Mouse (Mus musculus) gastrocnemius, postnatal 4 days (tissue): Measurements from ENCODE around the gene Cntf. TPM values are rescaled to one million over a fixed set of nuclear protein-coding genes. Genes with fewer than 3 reads are reported as not detected.

Experiments
- DNase-seq, 2 experiments: peaks; one replicate each; pipeline ENCODE4 v3.0.0; 2021 to 2022; ENCODE audit warnings: low spot score in 2 of 2, mixed read lengths in 2 of 2
- long read RNA-seq, 2 experiments: library from polyadenylated mRNA; stranded (forward); transcript quantifications; one replicate each; pipeline ENCODE4 v2.0.0; 2021
- total RNA-seq, 2 experiments: library from RNA; stranded (reverse); gene quantifications; 2 replicates each; pipeline ENCODE4 v1.2.3; 2021

The Cntf gene
- 1 to 10 TPM; 2.6 to 3.8 TPM for total RNA-seq
- long read RNA-seq, experiment 1, partial matches to known transcripts, result 0 of 2 reads
- long read RNA-seq, experiment 1, other reads (novel, unspliced or antisense), result 0 of 2 reads
- long read RNA-seq, experiment 2, partial matches to known transcripts, result 0 of 1 reads
- long read RNA-seq, experiment 2, other reads (novel, unspliced or antisense), result 0 of 1 reads

- no peak for DNase-seq
Observed at GRCm38 (mm10) chr19:12765308-12765707, at the start of gene Cntf. Gene Cntf, minus strand, starts transcription at chr19:12765632.

DNA sequence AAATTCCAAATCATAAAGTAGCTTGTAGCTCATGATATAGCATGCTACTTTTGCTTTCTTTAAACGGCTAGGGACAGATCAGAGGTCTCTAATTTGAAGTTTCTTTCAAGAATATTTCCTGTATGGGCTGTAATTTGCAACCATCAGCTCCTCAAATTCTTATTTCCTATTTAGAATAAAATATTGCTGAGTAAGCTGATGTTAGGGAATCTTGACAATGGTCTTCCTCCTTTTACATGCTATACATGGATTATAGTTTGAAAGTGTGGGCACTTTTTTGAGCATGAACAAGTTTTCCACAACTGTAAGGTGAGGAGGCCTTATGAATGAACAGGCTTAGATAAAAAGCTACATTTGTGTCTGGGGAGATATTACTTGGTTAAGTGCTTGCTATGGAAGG, 48.5 kb upstream of the Cntf start:
- no peak for DNase-seq

DNA sequence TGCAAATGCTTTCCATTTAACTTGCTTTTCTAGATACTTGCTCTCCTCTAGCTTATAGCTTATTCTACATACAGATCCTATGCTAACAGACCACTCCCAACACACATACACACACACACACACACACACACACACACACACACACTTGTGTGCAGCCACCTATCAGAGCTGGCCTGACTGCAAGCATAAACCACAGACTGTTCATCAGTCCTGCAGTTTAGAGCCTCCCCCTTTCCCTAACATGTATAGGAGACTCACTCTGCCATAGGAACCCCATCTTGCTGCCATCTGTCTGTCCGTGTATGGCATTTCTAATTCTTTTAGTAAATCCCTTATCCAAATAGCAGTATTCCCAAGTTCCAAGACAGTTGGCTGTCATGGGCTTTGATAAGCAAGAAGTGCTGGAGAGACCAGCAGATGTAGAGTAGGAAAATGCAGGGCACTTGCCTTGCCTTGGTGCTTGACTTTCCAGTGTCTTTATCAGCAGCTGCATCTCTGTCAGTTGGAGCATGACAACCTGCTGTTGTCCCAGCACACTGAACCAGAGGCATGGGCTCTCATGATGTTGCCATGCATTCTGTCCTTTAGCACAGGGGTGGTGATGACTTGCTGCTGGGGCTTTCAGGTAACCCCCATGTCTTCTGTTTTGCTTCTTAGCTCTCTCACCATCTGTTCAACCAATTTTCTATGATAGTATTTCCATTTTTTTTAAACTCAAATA, 47.4 kb upstream of the Cntf start:
- no peak for DNase-seq

- DNase-seq, result no peak
Observed at GRCm38 (mm10) chr19:12806214-12806613, 40.8 kb upstream of the Cntf start.

DNA sequence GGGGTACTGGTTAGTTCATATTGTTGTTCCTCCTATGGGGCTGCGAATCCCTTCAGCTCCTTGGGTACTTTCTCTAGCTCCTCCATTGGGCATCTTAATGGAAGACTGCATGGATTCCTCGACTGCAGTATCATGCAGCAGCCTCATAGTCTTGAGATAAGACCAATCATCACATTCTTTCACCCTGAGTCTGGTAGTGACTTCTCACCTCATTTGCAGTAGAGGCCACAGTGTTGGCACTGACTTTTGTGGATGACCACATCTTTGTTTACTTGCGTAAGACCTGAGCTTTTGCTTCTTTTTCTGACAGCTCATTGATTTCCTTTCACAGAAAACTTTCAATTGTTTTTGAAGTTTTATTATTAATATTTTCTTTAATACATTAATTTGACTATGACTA, 40.3 kb upstream of the Cntf start:
- no peak for DNase-seq

DNA sequence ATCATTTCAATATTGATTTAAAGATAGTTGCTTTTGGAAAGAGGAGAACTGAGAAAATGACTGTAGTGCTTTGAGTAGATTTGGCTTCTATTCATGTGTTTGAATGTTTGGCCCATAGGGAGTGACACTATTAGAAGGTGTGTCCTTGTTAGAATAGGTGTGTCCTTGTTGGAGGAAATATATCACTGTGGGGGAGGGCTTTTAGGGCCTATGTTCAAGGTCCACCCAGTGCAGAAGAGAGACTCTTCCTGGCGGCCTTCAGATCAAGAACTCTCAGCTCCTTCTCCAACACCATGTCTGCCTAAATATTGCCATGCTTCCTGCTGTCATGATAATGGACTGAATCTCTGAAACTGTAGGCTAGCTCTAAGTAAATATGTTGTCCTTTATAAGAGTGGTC, 38.8 kb upstream of the Cntf start:
- DNase-seq, result no peak

GRCm38 (mm10) chr19:12802830-12803229, 37.4 kb upstream of the Cntf start:
- DNase-seq, result no peak

GRCm38 (mm10) chr19:12801046-12801445, 35.6 kb upstream of the Cntf start:
- no peak for DNase-seq

- no peak for DNase-seq
Observed at GRCm38 (mm10) chr19:12800621-12801020, 35.2 kb upstream of the Cntf start.

GRCm38 (mm10) chr19:12799081-12799480, 33.6 kb upstream of the Cntf start:
- no peak for DNase-seq

- DNase-seq, result no peak
Observed at GRCm38 (mm10) chr19:12798404-12798803, 33.0 kb upstream of the Cntf start.

GRCm38 (mm10) chr19:12797071-12797470, 31.6 kb upstream of the Cntf start:
- DNase-seq, result no peak

- peak; percentile 19 to 55 for DNase-seq
Observed at GRCm38 (mm10) chr19:12796328-12796931, 31.0 kb upstream of the Cntf start.

- DNase-seq, result peak; percentile 97
Observed at GRCm38 (mm10) chr19:12795511-12796327, 30.3 kb upstream of the Cntf start, which contains the start of the genes Zfp91 and Lpxn. Gene Zfp91, minus strand, starts transcription at chr19:12796126. Gene Lpxn, plus strand, starts transcription at chr19:12796193.

DNA sequence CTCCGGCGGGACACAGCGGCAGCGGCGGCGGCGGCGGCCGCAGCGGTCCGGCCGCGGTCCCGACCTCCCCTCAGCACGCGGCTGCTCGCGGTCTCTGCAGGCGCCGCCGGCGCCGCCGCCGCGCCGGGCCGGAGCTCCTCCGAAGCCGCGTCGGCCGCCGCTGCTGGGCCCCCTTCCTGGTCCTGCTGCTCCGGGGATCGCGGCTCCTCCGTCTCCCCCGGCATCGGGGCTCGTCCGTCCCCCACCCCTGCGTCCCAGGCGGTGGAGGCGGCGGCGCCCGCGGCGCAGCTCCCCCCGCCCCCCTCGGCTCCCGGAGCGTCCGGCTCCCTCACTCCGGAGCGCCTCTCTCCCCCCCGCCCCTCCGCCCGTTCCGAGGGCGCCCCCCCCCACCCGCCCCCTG, 29.7 kb upstream of the Cntf start:
- DNase-seq, result no peak

DNA sequence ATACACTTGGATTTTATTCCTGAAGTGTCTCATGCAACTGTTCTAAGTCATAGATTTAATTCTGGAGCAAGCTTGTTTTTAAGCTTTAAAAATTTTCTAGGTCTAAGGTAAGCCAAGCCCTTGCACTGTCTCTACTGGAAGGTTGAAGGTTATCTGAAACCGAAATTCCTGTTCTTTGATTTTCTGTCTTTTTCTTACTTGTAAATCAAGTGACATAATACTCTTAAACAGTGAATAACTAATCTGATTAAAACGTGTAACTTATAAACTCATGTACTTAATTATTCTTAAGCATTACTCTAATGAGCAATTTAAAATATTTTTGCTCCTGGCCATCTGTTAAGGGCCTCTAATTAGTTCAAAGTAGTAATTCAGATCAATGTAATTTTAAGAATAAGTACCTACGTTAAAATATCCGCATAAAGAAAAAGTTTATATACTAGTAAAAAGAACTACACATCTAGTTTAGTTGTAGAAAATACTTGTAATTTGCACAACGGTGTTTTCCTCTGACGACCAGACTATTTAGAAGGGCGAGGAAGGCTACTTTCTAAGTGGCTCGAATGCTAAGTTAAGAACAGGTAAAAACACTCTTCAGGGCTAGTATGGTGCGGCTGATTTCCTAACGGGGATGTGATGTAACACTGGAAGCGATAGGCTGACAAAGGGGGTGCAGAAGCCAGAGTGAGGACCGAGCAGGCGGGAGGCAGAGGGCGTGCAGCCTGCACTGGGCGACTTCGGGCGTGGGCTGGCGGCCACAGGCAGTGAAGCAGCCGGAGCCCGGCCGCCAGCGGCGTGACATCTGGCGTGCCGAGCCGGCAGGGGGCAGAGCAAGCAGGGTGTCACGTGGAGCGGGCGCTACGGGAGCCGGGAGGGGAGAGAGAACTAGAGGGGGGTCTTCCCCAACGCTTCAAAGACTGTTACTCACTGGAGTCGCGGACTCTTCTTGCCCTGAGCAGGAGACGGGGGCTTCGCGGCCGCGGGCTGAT, 28.9 kb upstream of the Cntf start:
- DNase-seq, result peak; percentile 91 to 95

DNA sequence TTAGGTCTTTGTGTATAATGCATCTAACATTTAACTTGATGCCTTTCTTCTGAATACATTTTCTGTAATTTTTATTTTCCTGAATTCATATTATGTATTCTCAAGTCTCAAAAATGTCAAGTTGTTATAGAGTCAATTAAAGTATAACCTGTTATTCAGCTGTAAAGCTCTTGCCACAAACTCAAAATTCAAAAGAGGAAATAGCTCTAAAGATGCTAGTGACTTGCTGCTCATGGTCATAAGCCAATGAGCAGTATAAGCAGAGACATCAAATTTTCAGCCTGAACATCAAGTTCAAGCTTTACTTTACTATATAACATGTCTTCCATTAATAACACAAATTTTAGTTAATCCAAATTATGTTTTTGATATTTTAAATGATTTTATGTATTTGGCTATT, 26.9 kb upstream of the Cntf start:
- DNase-seq, result no peak

GRCm38 (mm10) chr19:12787721-12788120, 22.3 kb upstream of the Cntf start:
- no peak for DNase-seq

DNA sequence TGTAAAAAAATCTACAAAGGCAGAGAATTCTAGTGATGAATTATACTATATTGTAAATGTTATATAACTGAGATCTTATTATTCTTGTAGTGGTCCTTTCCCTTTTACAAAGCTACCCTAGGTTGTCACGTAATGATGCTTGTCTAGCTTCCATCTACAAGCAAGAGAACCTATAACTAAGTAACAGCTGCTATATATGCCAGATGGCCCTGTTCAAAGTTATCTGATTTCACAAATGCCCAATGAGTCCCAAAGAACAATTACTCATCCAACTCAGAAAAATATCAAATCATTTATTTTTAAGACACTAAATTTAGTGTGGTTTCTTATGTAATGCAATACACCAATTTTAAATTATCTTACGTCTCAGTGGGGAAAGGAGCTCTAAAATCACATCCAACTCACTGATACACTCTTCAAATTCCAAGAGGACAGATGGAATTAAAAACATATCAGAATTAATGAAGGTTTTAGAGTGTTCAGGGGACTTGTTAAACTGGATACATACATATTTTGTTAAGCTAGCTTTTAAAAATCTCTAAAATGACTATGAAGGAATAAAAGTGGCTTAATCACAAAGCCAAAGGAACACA, 21.5 kb upstream of the Cntf start:
- DNase-seq, result no peak

- no peak for DNase-seq
Observed at GRCm38 (mm10) chr19:12780437-12780836, 15.0 kb upstream of the Cntf start.
